Mouse (Mus musculus): ENCODE data around the gene Adk. TPM values are rescaled to one million over a fixed set of nuclear protein-coding genes. Genes with fewer than 3 reads are reported as not detected.
"Not testable (repeated sequence)": the region's sequence is repeated elsewhere in the genome, so short reads cannot be mapped to it uniquely, and the experiment has no call there.

The Adk gene
- total RNA-seq, 2 experiments from 2014 or later: 67.5 to 69.7 TPM

DNA sequence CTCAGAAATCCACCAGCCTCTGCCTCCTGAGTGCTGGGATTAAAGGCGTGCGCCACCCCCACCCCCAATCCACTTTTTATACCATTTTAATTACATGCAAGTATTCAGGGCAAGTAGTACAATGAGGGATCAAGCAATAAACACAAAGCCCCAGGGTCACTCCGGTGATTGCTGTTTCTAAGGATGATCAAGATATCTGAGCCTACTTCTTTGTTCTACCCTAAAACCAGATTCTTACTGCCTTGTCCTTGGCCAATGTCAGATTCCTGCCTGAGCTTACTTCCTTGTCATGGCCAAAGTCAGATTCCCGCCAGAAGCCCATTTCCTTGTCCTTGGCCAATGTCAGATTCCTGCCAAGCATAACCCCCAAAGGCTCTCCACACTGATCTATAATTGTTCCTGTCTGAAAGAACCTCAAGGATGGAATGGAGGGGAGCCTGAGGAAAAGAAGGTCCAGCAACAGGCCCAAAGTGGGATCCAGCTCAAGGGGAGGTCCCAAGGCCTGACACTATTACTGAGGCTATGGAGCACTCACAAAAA is 422.3 kb downstream of the Adk start:
- DNase-seq (ENCODE audit: low spot score in 2 of 2): not testable (repeated sequence)

DNA sequence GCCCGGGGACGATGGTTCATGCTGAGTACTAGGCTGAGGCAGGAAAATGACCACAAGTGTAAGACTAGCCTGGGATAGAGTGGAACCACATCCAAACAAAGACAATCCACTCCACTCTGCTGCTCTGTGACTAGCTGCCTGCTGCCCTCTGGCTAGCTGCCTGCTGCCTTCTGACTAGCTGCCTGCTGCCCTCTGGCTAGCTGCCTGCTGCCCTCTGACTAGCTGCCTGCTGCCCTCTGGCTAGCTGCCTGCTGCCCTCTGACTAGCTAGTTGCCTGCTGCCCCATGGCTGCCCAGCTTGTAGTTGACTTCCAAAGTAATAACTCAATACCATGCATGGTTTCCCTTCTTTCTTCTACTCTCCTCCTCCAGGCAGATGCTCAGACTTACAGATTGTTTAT is 424.8 kb downstream of the Adk start:
- no peak for DNase-seq (ENCODE audit: low spot score in 2 of 2)

GRCm38 (mm10) chr14:21479566-21479965 is 427.2 kb downstream of the Adk start:
- DNase-seq (ENCODE audit: low spot score in 2 of 2): no peak

DNA sequence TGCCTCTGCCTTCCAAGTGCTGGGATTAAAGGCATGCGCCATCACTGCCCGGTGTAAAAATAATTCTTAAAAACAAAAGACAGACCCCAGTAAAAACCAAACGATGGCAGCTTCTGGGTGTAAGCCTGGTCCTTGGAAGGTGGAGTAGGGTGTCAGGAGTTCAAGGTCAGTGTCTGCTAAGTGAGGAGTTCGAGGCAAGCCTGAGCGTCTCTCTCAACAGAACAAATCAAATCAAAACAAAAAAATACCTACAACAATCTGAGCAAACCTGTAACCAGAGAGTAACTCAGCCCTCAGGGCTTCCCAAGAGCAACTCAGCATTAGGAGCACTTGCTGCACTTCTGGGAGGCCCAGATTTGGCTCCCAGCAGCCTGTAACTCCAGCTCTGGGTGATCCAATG is 427.8 kb downstream of the Adk start:
- DNase-seq (ENCODE audit: low spot score in 2 of 2): no peak

DNA sequence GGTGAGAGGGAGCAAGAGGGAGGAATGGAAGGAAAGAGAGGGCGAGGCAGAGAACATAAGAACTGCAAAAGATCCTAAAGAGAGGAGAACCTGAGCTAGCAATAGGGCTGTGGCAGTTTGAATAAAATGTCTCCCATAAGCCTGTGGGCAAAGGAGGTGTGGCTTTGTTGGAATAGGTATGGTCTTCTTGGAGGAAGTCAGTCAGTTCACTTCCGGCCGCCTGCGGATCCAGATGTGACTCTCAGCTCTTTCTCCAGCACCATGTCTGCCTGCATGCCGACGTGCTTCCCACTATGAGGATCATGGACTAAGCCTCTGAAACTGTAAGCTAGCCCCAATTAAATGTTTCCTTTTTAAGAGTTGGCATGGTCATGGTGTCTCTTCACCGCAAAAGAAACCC is 428.9 kb downstream of the Adk start, which contains the start of gene Kat6b:
TSS of gene Kat6b (plus strand) at position 204 of the 400 bp plus-strand sequence.
- DNase-seq (ENCODE audit: low spot score in 2 of 2): no peak

GRCm38 (mm10) chr14:21484199-21484598 is 431.8 kb downstream of the Adk start:
- no peak for DNase-seq (ENCODE audit: low spot score in 2 of 2)

DNA sequence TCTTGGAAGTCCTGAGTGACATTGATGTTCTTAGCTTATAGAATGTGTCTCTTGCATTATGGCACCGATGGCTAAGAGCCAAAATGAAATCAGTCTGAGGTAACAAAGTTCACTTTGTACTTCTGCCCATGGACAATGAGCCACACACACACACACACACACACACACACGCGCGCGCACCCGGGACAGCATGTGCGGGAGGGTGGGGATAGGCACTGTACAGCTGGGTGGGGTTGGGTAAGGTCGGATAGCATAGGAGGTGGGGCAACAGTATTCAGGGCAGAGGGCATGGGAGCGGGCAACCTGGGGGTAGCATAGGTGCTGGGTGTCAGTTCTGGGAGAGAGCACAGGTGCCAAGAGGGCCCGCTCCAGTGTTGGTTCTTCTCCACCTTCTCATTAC is 432.3 kb downstream of the Adk start:
- no peak for DNase-seq (ENCODE audit: low spot score in 2 of 2)

GRCm38 (mm10) chr14:21485961-21486520 is 433.7 kb downstream of the Adk start:
- no peak for DNase-seq (ENCODE audit: low spot score in 2 of 2)

DNA sequence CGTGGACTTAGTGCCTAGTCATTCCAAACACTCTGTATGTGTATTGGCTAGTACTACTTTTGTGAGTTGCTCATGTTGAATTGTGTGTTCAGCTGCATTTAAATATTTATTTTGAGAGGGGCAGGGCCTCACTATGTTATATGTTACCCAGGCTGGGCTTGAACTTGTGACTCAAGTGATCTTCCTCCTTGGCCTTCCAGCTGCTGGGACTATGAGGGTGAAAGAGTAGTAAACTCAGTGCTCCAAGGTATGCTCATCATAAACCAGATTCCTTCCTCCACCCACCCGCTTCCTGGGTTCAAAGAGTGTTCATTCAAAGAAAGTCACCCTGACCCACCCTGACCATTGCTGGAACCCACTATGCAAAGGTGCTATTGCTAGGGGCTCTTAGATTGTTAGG is 434.8 kb downstream of the Adk start:
- not testable (repeated sequence) for DNase-seq (ENCODE audit: low spot score in 2 of 2)

GRCm38 (mm10) chr14:21488426-21489115 is 436.2 kb downstream of the Adk start:
- DNase-seq (ENCODE audit: low spot score in 2 of 2): not testable (repeated sequence)

- DNase-seq (ENCODE audit: low spot score in 2 of 2): no peak
Measured at GRCm38 (mm10) chr14:21489116-21489485, 436.7 kb downstream of the Adk start.

DNA sequence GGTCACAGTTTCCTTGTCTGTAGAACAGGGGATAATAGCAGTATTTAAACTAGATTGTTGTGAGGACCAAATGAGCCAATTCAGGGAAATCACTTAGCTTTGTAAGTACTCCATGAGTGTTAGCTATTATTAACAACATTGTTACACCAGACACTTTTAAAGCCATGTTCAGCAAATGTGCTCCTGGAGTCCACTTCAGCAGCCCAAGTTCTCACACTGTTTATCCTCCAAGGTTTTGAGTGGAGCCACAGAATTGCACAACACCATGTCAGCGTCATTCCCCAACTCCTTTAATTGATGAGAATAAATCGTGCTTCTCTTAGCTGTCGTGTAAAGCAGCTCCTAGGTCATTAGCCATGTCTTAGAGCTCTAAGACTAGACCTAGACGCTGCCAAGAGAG is 437.8 kb downstream of the Adk start:
- DNase-seq (ENCODE audit: low spot score in 2 of 2): no peak

Other genes starting within 250 kb of the Adk start
- gene Plau, start 215.9 kb upstream of the Adk start, total RNA-seq (2021): 1 to 10 TPM; 3.7 to 4.6 TPM
- 10 to 100 TPM; 36.6 to 42.6 TPM for gene Vcl, start 123.2 kb upstream of the Adk start, total RNA-seq (2021)
- 10 to 100 TPM; 82.1 to 84.3 TPM for gene Ap3m1, start 66 bp upstream of the Adk start, total RNA-seq (2021)

Data from layer of hippocampus, postnatal 14 days (tissue).